Mouse (Mus musculus) spleen, postnatal 36 days (tissue): ENCODE results near the gene Irf1.

Experiments used
- DNase-seq, 2 experiments: peaks; one replicate each; pipeline ENCODE4 v3.0.0; 2022; ENCODE audit warnings: low spot score in 2 of 2, mixed read lengths in 1 of 2

Irf1 gene

DNA sequence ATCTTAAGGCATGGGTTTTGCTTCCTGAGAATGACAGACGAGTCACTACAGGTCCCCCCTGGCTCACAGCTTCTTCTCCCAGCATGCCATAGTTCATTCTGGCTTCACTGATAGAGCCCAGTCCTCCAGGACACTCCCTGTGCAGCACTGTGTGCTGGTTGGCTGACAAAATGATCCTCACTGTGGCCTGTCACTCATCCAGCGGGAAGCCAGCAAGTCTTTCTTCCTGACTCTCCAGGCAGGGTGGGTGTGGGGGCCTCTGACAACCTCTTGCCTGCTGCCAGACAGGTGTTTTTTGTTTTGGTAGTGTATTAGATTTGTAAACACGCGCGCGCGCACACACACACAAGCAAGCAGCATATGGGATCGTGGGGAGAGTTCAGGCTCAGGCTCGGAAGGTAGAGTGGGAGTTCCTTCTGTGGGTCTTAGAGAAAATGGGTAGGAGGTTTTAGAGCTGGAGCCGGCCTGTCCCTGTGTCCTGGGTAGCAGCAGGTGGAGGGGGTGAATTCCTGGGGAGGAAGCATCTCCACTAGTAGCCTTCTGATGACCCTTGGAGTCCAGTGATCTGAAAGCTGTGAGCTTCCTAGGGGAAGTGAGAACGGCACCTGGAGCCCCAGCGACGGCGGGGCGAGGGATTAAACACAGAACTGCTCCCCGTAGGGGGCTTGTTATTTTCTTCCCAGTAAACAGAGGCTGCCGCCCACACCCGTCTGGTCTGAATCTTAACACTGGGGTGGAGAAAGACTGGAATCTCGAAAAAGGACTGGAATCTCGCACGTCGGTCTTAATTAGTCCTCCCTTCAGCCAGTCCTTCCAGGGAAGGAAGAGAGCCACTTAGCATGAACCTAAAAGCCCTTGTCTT, 10.0 kb upstream of the Irf1 start:
- DNase-seq, result no peak

DNA sequence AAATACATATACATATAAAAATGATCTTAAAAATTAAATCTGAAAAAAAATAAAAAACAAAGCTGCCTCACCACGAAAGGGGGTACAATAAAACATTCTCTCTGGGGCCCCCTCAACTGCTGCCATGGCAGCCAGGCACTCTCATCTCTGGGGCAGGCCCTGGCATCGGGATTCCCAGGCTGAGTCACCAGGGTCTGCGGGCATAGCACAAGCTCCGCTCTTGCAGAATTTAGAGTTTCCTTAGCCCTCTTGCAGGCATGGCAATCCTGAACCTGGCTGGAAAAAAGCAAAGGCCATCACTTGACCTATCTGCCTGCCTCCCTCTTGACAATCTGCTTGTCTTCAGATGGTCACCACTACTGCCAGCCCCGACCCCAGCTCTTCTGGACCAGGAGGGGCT, 8.5 kb upstream of the Irf1 start:
- no peak for DNase-seq

DNA sequence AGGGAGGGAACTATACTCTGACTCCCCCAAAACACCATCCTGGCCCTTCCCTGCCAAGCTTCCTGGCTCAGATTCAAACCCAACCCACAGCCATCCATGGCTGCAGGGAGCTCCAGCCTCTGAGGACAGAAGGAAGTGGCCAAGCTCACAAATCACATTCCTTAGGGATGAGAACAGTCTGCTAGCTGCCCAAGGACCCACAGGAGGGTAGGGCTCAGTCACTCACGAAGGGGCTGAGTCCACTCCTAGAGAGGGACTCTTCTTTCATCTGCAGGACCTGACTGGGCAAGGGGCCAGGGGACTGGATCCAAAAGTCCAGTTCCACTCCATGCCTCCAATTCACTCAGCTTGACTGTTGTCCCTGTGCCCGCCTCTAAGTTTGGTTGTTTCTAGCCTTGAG, 8.0 kb upstream of the Irf1 start:
- no peak for DNase-seq

DNA sequence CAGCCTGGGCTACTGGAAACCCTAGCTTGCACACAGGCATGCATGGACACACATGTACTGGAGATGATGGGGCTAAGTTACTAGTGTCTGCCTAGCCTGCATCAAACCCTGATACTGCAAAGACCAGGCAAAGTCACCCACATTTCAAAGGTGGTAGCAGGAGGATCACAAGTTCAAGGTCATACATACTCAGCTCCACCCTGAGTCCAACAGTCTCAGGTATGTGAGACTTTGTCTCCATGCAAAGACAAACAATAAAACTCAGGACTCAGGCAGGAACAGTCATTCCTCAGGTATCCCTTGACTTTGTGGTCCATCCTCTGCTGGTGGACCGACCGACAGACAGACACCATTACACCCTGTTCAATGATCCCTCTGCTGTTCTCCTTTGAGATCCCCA, 7.4 kb upstream of the Irf1 start:
- DNase-seq, result no peak

DNA sequence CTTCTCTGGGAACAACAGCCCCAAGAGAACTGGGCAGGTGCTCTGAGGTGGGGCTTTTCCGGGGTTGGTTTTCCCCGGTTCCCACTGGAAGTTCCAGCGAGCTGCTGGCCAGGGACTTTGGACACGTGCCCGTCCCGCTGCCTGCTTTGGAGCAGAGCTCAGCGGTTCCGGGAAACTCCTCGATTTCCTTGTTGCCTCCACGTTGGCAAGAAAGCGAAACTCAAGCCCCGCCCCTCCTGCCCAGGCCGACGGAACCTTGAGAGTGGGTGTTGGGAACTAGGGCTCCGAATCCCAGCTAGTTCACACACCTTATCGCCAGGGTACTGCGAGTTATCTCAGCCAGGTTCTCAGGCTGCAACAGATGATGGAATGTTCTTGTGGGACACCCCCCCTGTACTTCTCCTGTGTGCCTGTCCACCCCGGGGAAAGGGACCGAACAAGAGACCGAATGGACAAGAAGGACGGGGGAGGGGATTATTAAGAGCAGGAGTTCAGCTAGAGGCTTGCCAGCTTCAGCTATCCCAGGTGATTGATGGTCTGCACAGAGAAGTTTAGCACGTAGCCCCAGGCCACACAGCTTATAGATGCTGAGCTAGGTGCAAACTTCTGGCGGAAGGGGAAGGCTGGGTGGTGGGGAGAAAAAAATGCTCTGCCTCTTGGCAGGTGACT, 6.9 kb upstream of the Irf1 start:
- DNase-seq, result peak; percentile 69 to 74

DNA sequence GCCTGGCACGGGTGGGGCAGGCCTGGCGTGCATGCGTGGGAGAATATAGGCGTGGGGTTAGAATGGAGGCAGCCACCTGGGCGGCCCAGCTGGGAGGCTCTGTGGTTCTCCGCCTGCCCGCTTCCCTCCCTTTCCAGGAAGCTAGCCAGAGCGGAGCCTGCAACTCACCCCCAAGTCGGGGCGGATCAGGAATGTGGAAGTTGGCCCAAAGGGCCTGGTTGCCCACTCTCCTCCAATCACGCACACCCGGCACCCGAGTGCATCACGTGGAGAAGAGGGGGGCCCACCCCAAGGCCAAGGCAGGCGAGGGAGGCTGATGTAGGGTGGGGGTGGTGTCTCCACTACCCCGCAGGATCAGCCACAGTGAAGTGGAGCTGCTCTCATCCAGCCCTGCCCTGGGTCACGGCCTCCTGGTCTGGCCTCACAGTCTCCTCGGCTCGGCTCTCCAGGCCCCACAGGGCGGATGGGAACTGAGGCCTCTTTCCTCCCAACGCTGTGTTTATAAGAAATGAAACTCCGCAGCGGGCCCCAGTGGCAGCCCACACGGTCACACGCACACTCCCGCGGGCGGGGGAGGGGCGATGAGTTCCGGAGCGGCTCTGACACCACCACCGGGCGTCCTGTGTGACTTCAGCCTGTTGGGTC, 6.2 kb upstream of the Irf1 start:
- peak; percentile 94 to 96 for DNase-seq

DNA sequence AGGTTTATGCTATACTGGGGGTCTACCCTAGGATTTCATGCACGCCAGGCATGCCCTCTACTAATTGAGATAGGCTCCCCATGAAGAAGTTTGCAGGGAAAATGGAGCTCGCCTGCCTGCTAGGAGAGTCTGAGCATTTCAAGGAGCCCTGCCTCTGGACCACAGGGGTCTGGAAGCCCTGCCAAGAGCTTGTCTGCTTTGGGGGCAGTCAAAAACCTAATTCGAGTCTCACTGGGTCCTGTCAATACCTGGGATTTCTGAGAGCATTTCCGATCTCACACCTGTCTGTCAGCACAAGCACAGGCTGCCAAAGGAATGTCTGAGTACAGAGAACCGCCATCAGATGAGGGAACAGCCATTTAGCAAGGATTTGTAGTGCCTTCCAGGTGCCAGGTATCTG, 5.2 kb upstream of the Irf1 start:
- DNase-seq, result no peak

DNA sequence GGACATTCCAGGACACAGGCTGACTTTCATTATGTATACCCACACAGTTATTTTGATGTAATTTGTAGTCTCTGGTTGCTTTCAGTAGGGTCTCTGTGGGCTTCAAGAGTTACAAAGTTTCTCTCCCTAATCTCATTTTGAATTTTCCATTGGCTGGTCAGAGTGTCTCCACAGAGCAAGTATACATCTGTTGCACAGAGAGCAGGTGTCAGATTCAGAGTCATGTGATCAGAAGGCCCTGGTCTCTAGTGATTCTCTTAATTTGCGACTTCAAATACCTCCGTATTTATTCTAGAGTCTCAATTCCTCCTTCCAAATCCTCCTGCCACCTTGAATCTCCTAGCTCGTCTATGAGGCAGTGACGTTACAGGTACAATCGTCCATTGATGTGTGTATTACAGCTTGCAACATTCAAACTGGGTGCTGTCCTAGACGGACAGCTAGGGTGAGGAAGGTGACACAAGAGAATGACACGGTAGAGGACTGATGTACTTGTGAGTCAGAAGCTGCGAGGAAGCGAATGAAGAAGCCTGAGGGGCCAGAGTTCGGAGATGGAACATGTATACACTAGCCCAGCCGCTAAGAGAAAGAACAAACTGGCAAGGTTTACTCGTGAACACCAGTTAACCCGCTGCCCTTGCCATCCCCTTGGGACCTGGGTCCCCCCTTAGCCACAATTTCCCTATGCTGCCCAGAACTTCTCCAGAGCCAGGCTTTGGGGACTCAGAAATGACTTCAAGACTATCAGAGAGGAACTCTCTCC, 1.2 kb upstream of the Irf1 start:
- DNase-seq, result no peak

DNA sequence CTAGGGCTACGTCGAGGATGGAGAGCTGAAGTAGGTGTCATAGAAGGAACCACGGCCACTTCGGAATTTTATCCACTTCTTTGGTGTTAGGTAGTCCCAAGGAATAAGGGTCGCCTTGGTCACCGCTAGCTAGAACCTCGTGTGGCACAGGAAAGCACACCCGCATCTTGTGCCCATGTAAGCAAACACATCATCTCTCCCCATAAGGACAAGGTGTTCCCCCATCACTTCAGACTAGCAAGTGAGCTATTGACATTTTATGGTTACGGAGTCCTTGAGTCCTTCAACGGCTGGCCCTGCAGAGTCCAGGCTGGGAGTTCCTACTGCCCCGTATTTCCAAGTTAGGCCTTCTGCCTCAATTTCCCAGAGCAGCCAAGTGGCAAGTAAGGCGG, 633 bp upstream of the Irf1 start:
- DNase-seq, result no peak

DNA sequence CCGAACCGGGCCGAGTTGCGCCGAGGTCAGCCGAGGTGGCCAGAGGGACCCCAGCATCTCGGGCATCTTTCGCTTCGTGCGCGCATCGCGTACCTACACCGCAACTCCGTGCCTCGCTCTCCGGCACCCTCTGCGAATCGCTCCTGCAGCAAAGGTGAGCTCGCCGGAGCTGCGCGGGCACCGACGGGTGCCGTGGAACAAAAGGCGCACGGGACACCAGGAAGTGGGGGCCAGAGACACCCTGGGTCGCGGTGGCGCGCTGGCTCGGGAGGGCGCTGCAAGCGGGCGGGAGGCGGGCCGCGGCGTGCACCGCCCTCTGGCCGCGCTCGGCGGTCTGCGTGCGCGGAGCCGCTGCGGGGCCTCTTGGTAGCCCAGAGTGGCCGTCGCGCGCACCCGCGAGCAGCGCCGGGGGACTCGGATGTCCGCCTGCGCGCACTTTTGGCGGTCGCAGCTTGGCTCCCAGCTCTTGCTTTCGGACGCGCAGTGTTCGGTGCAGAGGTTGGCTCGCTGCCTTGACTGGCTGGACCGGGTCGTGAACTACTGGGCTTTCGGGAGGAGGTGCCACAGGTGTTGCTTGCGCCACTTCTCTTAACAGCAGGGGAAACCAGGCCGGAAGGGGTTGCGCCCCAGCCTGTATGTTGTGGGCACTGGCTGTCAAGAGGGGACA, 444 bp downstream of the Irf1 start:
- peak; percentile 80 to 81 for DNase-seq

DNA sequence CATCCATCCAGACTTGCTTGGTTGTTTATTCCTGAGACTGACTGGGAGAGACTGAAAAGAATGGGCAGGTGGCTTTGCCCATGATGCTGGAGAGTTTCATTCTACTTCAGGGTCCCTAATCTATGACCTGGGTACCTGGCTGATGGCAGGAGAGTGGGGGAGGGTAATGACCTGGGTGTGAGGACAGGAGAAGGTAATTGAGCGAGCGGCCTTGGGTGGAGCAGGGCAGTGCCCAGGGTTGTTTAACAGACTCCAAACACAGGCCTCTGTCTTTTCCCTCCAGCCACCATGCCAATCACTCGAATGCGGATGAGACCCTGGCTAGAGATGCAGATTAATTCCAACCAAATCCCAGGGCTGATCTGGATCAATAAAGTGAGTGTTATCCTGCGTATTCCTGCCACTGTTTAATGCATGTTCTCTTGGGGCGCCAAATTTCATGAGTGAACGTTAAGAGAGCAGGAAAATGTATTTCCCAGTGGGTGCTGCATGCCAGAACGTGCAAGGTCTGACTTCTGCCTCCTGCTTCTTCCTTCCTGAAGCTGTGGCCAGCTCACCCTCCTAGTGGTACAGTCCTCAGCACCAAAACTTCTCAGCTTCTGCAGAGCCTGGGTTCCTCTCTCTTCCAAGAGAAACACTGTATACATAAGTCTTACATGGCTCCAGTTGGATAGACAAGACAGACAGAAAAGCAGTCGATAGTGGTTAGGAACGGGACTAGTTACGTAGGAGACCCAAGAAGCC, 1.4 kb downstream of the Irf1 start:
- no peak for DNase-seq

DNA sequence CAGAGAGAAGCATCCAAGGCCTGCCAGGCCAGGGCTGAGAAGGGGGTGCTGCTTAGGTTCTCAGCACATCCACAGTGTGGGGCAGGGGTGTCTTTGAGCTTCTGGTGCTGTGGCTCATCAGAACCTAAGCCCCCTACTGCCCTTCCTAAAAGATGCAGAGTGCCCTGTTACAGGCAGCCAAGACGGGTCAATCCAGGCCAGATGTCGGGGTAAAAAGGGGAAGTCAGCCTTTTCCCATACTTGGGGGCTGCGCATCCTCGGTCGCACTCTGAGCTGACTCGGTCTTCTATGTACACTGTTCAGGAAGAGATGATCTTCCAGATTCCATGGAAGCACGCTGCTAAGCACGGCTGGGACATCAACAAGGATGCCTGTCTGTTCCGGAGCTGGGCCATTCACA, 2.7 kb downstream of the Irf1 start:
- DNase-seq, result no peak

DNA sequence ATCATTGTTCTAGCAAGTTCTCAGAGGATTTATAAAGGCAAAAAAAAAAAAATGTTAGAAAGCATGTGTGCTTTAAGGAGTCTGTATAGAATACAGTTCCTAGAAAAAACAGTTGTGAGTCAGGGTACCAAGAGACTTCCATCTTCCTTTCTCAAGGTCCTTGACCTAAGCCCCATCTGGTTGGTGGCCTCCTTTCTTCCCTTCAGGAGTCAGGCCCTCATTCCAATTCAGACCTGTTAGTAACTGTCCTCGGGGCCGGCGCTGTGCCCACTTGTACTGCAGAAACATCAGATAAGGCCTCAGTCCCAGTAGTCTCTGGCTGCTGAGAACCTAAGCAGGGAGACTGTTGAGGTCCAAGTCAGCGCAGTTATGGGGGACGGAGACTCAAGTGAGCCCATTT, 3.3 kb downstream of the Irf1 start, which contains the start of gene Gm17334:
Gene Gm17334, minus strand, starts transcription at position 101 of the 400 bp plus-strand sequence.
- DNase-seq, result no peak

DNA sequence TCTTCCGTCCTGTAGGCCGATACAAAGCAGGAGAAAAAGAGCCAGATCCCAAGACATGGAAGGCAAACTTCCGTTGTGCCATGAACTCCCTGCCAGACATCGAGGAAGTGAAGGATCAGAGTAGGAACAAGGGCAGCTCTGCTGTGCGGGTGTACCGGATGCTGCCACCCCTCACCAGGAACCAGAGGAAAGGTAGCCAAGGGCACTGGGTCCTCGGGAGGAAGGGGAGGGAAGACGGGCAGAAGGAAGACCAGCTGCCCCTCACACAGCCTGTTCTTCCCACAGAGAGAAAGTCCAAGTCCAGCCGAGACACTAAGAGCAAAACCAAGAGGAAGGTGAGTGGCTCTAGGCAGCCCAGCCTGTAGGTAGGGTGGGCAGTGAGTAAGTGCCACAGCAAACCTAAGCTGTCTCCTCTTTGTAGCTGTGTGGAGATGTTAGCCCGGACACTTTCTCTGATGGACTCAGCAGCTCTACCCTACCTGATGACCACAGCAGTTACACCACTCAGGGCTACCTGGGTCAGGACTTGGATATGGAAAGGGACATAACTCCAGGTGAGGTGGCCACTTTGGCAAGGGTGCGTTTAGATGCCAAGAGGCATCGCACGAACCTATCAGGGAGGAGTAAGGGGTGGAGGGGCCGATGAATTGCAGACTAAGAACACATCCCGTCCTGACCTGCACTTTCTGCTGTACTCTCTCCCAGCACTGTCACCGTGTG, 4.0 kb downstream of the Irf1 start:
- no peak for DNase-seq

DNA sequence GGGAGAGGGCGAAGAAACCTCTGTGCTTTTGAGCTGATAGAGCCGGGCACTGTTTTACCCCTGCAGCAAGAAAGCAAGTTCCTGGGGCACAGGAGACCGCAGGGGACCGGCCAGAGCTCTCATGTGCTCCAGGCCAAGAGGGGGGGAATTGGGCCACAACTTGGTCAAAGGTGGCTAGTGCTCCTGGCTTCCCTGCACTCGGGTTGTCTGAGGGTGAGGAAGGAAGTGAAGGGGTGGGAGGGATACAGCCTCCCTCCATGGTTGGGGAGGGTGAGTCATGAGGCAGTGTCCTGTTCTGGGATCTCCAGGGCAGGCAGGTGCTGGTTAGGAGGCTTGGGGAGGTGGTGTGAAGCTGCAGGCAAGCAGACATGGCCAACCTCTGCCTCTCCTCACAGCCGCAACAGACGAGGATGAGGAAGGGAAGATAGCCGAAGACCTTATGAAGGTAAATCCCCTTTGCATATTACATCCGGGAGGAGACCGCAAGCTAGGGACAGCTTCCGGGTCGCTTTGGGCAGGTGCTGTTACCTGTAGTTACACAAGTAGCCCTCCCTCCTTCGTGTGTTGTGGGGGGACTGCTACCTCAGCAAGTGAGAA, 4.9 kb downstream of the Irf1 start:
- DNase-seq, result no peak

DNA sequence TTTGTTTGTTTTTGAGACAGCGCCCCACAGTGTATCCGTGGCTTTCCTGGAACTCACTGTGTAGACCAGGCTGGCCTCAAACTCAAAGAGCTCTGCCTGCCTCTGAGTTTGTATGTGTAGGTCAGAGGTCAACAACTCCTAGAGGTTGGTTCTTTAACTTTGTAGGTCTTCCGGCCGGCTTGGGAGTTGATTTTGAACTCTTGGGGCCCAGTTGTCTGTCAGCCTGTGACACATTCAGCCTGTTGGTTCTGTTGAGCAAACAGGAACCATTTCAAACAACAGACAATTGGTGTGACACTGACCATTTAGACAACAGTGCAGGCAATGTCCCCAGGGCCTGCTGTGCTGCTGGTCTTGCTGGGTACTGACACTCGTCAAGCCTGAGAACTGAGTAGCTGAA, 7.9 kb downstream of the Irf1 start:
- no peak for DNase-seq

DNA sequence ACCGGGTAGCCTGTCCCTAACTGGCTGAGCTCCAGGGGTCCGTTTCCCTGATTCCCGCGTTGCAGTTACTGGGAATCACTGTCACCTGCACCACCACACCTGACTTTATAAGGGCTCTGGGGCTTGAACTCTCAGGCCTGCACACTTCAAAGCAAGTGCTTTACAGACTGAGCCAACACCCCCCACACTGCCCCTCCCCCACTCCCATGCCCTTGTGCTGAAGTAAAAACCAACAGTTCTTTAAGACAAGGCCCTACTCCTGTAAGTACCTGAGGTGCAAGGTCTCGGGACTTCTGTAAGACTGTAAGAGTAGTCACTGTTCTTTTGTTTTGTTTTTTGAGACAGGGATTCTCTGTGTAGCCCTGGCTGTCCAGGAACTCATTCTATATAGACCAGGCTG, 8.6 kb downstream of the Irf1 start:
- no peak for DNase-seq

DNA sequence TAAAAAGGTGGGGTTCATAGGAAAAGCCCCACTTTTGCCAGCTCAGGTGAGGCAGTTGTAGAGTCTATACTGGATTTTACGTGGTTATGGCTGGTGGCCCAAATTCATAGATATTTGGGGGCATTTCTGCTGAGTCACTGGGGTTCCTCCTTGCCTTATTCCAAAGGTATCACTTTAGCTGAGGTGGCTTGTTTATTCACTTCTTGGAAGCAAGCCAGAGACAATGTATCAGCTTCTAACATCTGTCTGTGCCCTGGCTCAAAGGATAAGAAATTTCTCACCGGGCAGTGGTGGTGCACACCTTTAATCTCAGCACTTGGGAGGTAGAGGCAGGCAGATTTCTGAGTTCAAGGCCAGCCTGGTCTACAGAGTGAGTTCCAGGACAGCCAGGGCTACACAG, 10.0 kb downstream of the Irf1 start:
- no peak for DNase-seq

DNA sequence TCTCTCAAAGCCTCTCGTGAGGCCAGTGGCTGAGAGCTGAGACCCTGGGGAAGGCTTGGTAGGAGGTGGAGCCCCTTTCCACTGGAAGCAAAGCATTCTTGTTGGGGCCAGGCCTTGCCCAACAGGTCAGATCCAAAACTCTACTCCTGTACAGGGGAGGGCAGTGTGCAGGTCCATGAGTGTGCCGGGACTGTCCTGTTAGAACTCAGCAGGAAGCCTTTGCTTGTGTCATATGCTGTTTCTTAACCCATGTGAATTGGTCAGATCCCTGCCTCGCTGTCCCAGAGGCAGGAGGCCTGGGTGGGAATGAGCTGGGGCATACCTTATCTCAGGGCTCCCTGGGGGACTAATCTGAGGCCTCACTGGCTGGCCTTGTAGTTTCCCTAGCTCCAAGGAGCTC, 10.4 kb downstream of the Irf1 start:
- no peak for DNase-seq
